Mouse (Mus musculus): ENCODE measurements around the gene Echdc3. TPM values are rescaled to one million over a fixed set of nuclear protein-coding genes. Genes with fewer than 3 reads are reported as not detected.

Gene Echdc3
- polyA plus RNA-seq, 1 experiment from 2014 or later, result 15.1 TPM

DNA sequence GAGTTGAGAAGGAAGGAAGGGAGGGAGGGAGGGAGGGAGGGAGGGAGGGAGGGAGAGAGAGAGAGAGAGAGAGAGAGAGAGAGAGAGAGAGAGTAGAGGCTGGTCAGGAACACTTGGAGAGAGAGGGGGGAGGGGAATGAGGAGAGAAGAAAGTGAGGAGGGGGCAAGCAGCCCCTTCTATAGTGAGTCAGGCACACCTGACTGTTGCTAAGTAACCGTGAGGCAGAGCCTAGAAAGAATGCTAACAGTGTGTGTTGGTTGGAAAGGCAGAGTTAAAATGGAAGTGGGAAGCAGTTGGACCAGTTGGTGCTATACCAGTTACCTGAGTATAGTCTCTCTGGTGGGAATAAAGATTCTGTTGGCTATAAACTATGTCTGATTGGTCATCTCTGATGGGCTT is 27.2 kb upstream of the Echdc3 start:
- Histone ChIP-seq H3K9me3 (replicated peaks; ENCODE audit: low read length) (no peaks in the 10 kb centered on the region), H3K9ac (ENCODE audit: low read depth, low read length) (no peak overlapping the region), H3K36me3 (ENCODE audit: insufficient read depth, low read length) (no peaks in the 10 kb centered on the region), H3K27me3 (ENCODE audit: insufficient read depth, low read length) (no peaks in the 10 kb centered on the region), H3K4me3 (replicated peaks; ENCODE audit: low read depth, low read length) (no peak overlapping the region), H3K4me1 (replicated peaks; ENCODE audit: insufficient read depth, low read length) (no peaks in the 10 kb centered on the region), H3K4me2 (ENCODE audit: low read length) (no peak overlapping the region), H3K27ac (no peak overlapping the region)
- WGBS, result 70% methylated on average over 1 of the region's 1 CpGs
- ATAC-seq (replicated peaks; ENCODE audit: low FRiP score, low read depth) (no peak), DNase-seq (ENCODE audit: low spot score) (no peak)
- no peak for TF ChIP-seq CTCF (IDR thresholded peaks at IDR 0.05; ENCODE audit: low read depth)

DNA sequence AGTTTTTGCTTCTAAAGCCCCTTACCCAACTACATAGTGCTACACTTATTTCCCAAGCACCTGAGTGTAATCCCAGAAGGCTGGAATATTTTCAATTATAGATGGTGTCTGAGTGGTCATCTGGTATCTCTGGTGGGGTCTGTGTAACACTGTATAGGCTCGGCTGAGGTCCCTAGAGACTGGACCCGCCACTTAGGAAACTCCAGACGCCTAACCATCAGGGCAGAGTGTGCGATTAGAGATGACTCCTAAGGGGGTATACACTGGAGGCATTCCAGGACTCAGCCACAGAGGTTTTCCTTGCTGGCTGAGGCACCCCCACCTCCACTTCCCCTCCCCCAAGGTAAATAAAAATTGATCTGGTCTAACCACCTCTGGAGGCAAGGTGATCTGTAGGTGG is 26.5 kb upstream of the Echdc3 start:
- Histone ChIP-seq H3K9me3 (replicated peaks; ENCODE audit: low read length) (no peaks in the 10 kb centered on the region), H3K27ac (no peak overlapping the region), H3K9ac (ENCODE audit: low read depth, low read length) (no peak overlapping the region), H3K4me3 (replicated peaks; ENCODE audit: low read depth, low read length) (no peak overlapping the region), H3K27me3 (ENCODE audit: insufficient read depth, low read length) (no peaks in the 10 kb centered on the region), H3K4me1 (replicated peaks; ENCODE audit: insufficient read depth, low read length) (no peaks in the 10 kb centered on the region), H3K4me2 (ENCODE audit: low read length) (no peak overlapping the region), H3K36me3 (ENCODE audit: insufficient read depth, low read length) (no peaks in the 10 kb centered on the region)
- no peak; the same call in 1 of the 2 replicates for ATAC-seq (replicated peaks; ENCODE audit: low FRiP score, low read depth)
- WGBS, result 74% methylated on average over 4 of the region's 4 CpGs
- no peak for TF ChIP-seq CTCF (IDR thresholded peaks at IDR 0.05; ENCODE audit: low read depth)
- DNase-seq (ENCODE audit: low spot score), result no peak

DNA sequence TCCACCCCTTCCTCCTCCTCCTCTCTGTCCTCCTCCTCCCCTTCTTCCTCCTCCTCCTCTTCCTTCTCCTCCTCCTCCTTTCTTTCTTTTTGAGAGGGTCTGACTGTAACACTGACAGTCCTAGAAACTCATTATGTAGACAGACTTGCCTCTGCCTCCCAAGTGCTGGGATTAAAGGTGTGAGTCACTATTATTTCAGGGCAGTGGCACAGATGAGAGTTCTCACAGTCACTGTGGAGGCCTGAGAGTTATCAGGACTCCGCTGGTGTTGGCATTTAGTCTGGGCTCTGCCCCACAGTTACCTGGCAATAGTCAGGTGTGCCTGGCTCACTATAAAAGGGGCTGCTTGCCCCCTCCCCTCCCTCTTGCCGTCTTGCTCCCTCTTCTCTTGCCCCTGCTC is 25.8 kb upstream of the Echdc3 start:
- Histone ChIP-seq H3K27me3 (ENCODE audit: insufficient read depth, low read length) (no peaks in the 10 kb centered on the region), H3K36me3 (ENCODE audit: insufficient read depth, low read length) (no peaks in the 10 kb centered on the region), H3K9ac (ENCODE audit: low read depth, low read length) (no peak overlapping the region), H3K27ac (no peak overlapping the region), H3K4me1 (replicated peaks; ENCODE audit: insufficient read depth, low read length) (no peaks in the 10 kb centered on the region), H3K4me3 (replicated peaks; ENCODE audit: low read depth, low read length) (no peak overlapping the region), H3K9me3 (replicated peaks; ENCODE audit: low read length) (no peaks in the 10 kb centered on the region), H3K4me2 (ENCODE audit: low read length) (no peak overlapping the region)
- ATAC-seq (replicated peaks; ENCODE audit: low FRiP score, low read depth), result no peak
- 54% methylated on average over 2 of the region's 2 CpGs for WGBS
- TF ChIP-seq CTCF (IDR thresholded peaks at IDR 0.05; ENCODE audit: low read depth), result no peak
- no peak for DNase-seq (ENCODE audit: low spot score)

DNA sequence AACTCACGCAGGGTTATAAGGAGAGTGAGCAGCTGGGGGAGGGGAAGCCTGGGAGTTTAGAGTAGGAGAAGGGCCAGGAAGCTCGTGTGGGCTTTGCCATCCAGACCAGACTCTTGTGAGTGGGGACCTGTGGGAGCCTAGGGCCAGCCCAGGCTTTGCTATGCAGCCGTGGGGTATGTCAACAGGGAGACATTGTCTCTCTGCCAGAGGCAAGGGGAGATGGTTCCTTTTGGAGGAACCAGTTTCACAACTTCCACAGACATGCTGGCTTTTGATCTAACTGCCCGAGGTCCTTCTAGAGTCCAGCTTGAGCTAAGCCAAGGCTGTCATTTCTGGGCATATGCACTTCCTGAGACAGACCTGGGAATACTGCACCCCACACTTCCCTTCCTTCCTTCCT is 25.4 kb upstream of the Echdc3 start:
- DNase-seq (ENCODE audit: low spot score) (no peak), ATAC-seq (replicated peaks; ENCODE audit: low FRiP score, low read depth) (no peak)
- H3K27ac ChIP-seq, result no peak overlapping the region
- no peak overlapping the region for H3K4me2 ChIP-seq (ENCODE audit: low read length)
- WGBS, result 40% methylated on average over 4 of the region's 4 CpGs
- no peak for TF ChIP-seq CTCF (IDR thresholded peaks at IDR 0.05; ENCODE audit: low read depth)
- H3K4me3 ChIP-seq (replicated peaks; ENCODE audit: low read depth, low read length), result no peak overlapping the region
- H3K9me3 ChIP-seq (replicated peaks; ENCODE audit: low read length), result no peaks in the 10 kb centered on the region
- no peak overlapping the region for H3K9ac ChIP-seq (ENCODE audit: low read depth, low read length)
- no peaks in the 10 kb centered on the region for H3K36me3 ChIP-seq (ENCODE audit: insufficient read depth, low read length)
- H3K4me1 ChIP-seq (replicated peaks; ENCODE audit: insufficient read depth, low read length), result no peaks in the 10 kb centered on the region
- H3K27me3 ChIP-seq (ENCODE audit: insufficient read depth, low read length), result no peaks in the 10 kb centered on the region

GRCm38 (mm10) chr2:6233353-6233752 is 20.5 kb upstream of the Echdc3 start:
- 64% methylated on average over 6 of the region's 6 CpGs for WGBS
- Histone ChIP-seq H3K4me1 (replicated peaks; ENCODE audit: insufficient read depth, low read length) (no peaks in the 10 kb centered on the region), H3K4me2 (ENCODE audit: low read length) (no peak overlapping the region), H3K9ac (ENCODE audit: low read depth, low read length) (no peak overlapping the region), H3K4me3 (replicated peaks; ENCODE audit: low read depth, low read length) (no peak overlapping the region), H3K9me3 (replicated peaks; ENCODE audit: low read length) (no peaks in the 10 kb centered on the region), H3K27ac (no peak overlapping the region), H3K36me3 (ENCODE audit: insufficient read depth, low read length) (no peaks in the 10 kb centered on the region), H3K27me3 (ENCODE audit: insufficient read depth, low read length) (no peaks in the 10 kb centered on the region)
- ATAC-seq (replicated peaks; ENCODE audit: low FRiP score, low read depth), result no peak
- no peak for TF ChIP-seq CTCF (IDR thresholded peaks at IDR 0.05; ENCODE audit: low read depth)
- DNase-seq (ENCODE audit: low spot score), result no peak

DNA sequence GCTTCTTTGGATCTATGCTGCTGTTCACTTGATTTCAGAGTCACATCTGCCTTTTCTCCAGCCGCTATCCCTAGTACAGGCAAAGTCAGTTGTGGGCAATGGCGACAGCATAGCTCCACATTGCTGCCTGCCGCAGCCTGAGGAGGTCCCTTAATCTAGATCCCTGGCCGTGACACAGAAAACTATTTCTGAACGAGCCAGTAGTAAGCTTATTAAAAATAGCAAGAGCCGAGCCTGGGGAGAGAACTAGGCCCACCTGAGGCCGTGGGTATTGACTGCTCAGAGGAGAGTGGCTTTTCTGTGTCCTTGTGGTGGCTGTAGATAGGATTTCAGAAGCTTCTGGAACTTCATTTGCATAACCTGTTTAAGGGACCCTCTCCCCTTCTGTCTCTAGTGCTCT is 19.9 kb upstream of the Echdc3 start:
- no peak overlapping the region for H3K27ac ChIP-seq
- no peak for ATAC-seq (replicated peaks; ENCODE audit: low FRiP score, low read depth)
- no peak overlapping the region for H3K9ac ChIP-seq (ENCODE audit: low read depth, low read length)
- H3K4me1 ChIP-seq (replicated peaks; ENCODE audit: insufficient read depth, low read length), result no peaks in the 10 kb centered on the region
- no peaks in the 10 kb centered on the region for H3K36me3 ChIP-seq (ENCODE audit: insufficient read depth, low read length)
- H3K27me3 ChIP-seq (ENCODE audit: insufficient read depth, low read length), result no peaks in the 10 kb centered on the region
- TF ChIP-seq CTCF (IDR thresholded peaks at IDR 0.05; ENCODE audit: low read depth), result no peak
- WGBS, result 81% methylated on average over 7 of the region's 7 CpGs
- H3K4me3 ChIP-seq (replicated peaks; ENCODE audit: low read depth, low read length), result no peak overlapping the region
- no peak for DNase-seq (ENCODE audit: low spot score)
- no peaks in the 10 kb centered on the region for H3K9me3 ChIP-seq (replicated peaks; ENCODE audit: low read length)
- no peak overlapping the region for H3K4me2 ChIP-seq (ENCODE audit: low read length)

DNA sequence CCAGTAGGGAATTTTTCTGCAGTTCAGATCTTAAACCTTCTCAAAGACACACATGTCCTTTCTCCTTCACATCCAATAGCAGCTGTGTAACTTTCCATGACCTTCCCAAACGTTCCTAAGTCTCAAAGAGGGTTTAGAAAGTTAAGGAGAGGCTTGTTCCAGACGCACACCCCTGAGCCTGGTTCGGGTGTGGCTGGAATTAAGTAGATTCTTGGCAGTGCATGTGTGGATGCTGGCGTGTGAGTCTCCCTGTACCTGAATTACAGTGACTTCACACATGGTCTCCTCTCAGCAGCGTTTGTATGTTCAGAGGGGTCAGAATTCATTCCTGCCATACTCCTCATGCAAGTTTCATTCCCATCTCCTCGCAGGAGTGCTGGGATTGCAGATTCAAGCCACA is 18.0 kb upstream of the Echdc3 start:
- H3K9me3 ChIP-seq (replicated peaks; ENCODE audit: low read length), result no peaks in the 10 kb centered on the region
- H3K4me3 ChIP-seq (replicated peaks; ENCODE audit: low read depth, low read length), result no peak overlapping the region
- H3K4me2 ChIP-seq (ENCODE audit: low read length), result no peak overlapping the region
- TF ChIP-seq CTCF (IDR thresholded peaks at IDR 0.05; ENCODE audit: low read depth), result no peak
- no peaks in the 10 kb centered on the region for H3K4me1 ChIP-seq (replicated peaks; ENCODE audit: insufficient read depth, low read length)
- H3K27ac ChIP-seq, result no peak overlapping the region
- ATAC-seq (replicated peaks; ENCODE audit: low FRiP score, low read depth) (no peak), DNase-seq (ENCODE audit: low spot score) (no peak)
- 74% methylated on average over 6 of the region's 6 CpGs for WGBS
- H3K36me3 ChIP-seq (ENCODE audit: insufficient read depth, low read length), result no peaks in the 10 kb centered on the region
- no peak overlapping the region for H3K9ac ChIP-seq (ENCODE audit: low read depth, low read length)
- no peaks in the 10 kb centered on the region for H3K27me3 ChIP-seq (ENCODE audit: insufficient read depth, low read length)

Data from kidney, postnatal 0 days (tissue).